Mouse (Mus musculus) bone marrow macrophage, adult 2 months (primary cell): ENCODE measurements around the gene Mark1. TPM values are rescaled to one million over a fixed set of nuclear protein-coding genes. Genes with fewer than 3 reads are reported as not detected.
A peak's percentile ranks its signal among the peaks of the same experiment; 100 is the strongest.

Experiments
- H3K27ac ChIP-seq: 2 replicates; pipeline ENCODE4 v1.5.1; 2012; ENCODE audit warnings: low read depth, low read length; ENCODE audit not compliant: insufficient read depth
- H3K4me1 ChIP-seq: 2 replicates; pipeline ENCODE4 v1.6.1; 2012; ENCODE audit warnings: low read length; ENCODE audit not compliant: control insufficient read depth, insufficient read depth
- H3K4me3 ChIP-seq: 2 replicates; pipeline ENCODE4 v1.5.1; 2012; ENCODE audit warnings: mild to moderate bottlenecking, low read length, moderate library complexity; ENCODE audit not compliant: insufficient read depth
- CTCF ChIP-seq: IDR thresholded peaks from 2 replicates; pipeline ENCODE4 v1.5.1; 2012; ENCODE audit warnings: low read depth, mild to moderate bottlenecking, low read length, moderate library complexity
- POLR2A ChIP-seq: IDR thresholded peaks from 2 replicates; pipeline ENCODE4 v1.6.1; 2012; ENCODE audit warnings: mild to moderate bottlenecking, low read depth, low read length, borderline replicate concordance
- polyA plus RNA-seq: library from polyadenylated mRNA; stranded (reverse); fragments of >200 nt; gene quantifications from 2 replicates; pipeline ENCODE4 v1.2.4, GENCODE M21; 2012; ENCODE audit not compliant: missing spikeins, insufficient read depth, insufficient read length

The Mark1 gene
- polyA plus RNA-seq, 1 experiment: 0.21 TPM

- TF ChIP-seq CTCF (no peak), POLR2A (no peak)
- Histone ChIP-seq H3K4me3 (no peak overlapping the region), H3K27ac (no peak overlapping the region), H3K4me1 (no peaks in the 10 kb centered on the region)
These were observed 68.3 kb downstream of the Mark1 start for GRCm38 (mm10) chr1:184931097-184931496.

GRCm38 (mm10) chr1:184928382-184928781 is 71.0 kb downstream of the Mark1 start:
- H3K4me3 ChIP-seq: no peak overlapping the region
- no peak overlapping the region for H3K27ac ChIP-seq
- TF ChIP-seq POLR2A: no peak
- TF ChIP-seq CTCF: no peak
- no peaks in the 10 kb centered on the region for H3K4me1 ChIP-seq

GRCm38 (mm10) chr1:184927911-184928310 is 71.5 kb downstream of the Mark1 start:
- no peaks in the 10 kb centered on the region for H3K4me1 ChIP-seq
- H3K4me3 ChIP-seq: no peak overlapping the region
- no peak overlapping the region for H3K27ac ChIP-seq
- no peak for TF ChIP-seq POLR2A
- no peak for TF ChIP-seq CTCF

GRCm38 (mm10) chr1:184922824-184923223 is 76.5 kb downstream of the Mark1 start:
- TF ChIP-seq CTCF (no peak), POLR2A (no peak)
- Histone ChIP-seq H3K27ac (no peak overlapping the region), H3K4me1 (no peaks in the 10 kb centered on the region), H3K4me3 (no peak overlapping the region)

GRCm38 (mm10) chr1:184920057-184920456 is 79.3 kb downstream of the Mark1 start:
- H3K4me3 ChIP-seq: no peak overlapping the region
- TF ChIP-seq CTCF: no peak
- no peak for TF ChIP-seq POLR2A
- H3K4me1 ChIP-seq: no peaks in the 10 kb centered on the region
- H3K27ac ChIP-seq: no peak overlapping the region

- H3K4me1 ChIP-seq: no peaks in the 10 kb centered on the region
- no peak overlapping the region for H3K4me3 ChIP-seq
- H3K27ac ChIP-seq: no peak overlapping the region
- TF ChIP-seq POLR2A: no peak
- TF ChIP-seq CTCF: no peak
These were observed 81.0 kb downstream of the Mark1 start for GRCm38 (mm10) chr1:184918227-184918888.

- Histone ChIP-seq H3K4me1 (0 out of 2 replicates have a peak, but pooled peaks cover 2% of the 10 kb centered on the region), H3K4me3 (no peak overlapping the region), H3K27ac (no peak overlapping the region)
- TF ChIP-seq POLR2A (no peak), CTCF (no peak)
These were observed 87.0 kb downstream of the Mark1 start for GRCm38 (mm10) chr1:184912336-184912735.

- H3K4me3 ChIP-seq: no peak overlapping the region
- H3K4me1 ChIP-seq: 0 out of 2 replicates have a peak, but pooled peaks cover 2% of the 10 kb centered on the region
- no peak overlapping the region for H3K27ac ChIP-seq
- no peak for TF ChIP-seq POLR2A
- no peak for TF ChIP-seq CTCF
These were observed 87.5 kb downstream of the Mark1 start for GRCm38 (mm10) chr1:184911861-184912260.

GRCm38 (mm10) chr1:184908558-184908957 is 90.8 kb downstream of the Mark1 start:
- H3K4me1 ChIP-seq: 0 out of 2 replicates have a peak, but pooled peaks cover 2% of the 10 kb centered on the region
- no peak overlapping the region for H3K27ac ChIP-seq
- H3K4me3 ChIP-seq: peak overlapping the region; percentile 36
- TF ChIP-seq POLR2A: no peak
- TF ChIP-seq CTCF: no peak

GRCm38 (mm10) chr1:184905904-184906745 is 93.2 kb downstream of the Mark1 start:
- Histone ChIP-seq H3K4me1 (0 out of 2 replicates have a peak, but pooled peaks cover 2% of the 10 kb centered on the region), H3K4me3 (no peak overlapping the region), H3K27ac (no peak overlapping the region)
- TF ChIP-seq POLR2A (no peak), CTCF (no peak)
